Mouse (Mus musculus): ENCODE measurements around the gene Asap2.
"Not testable (repeated sequence)": the region's sequence is repeated elsewhere in the genome, so short reads cannot be mapped to it uniquely, and the experiment has no call there.

Asap2 gene

DNA sequence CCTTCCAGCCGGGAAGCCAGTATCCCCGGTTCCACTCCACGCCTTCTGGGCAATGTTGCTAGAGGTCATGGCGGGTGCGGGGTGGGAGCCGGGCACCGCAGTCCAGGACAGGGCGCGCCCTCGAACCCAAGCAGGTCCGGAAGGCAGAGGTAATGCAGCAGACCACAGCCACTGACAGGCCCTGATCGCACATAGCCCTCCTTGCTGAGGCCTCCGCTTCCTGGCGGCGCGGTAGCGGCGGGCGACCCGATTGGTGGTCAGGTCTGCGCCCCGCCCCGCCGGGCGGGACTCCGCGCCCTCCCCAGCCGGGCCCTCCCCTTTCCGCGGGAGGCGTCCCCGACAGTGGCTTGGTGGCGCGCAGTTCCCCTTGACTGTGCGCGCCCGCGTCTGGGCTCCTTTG is at the start of gene Asap2:
TSS of gene Asap2 (plus strand) at position 328 of the 400 bp plus-strand sequence.
- in situ Hi-C loops (cut with MboI, MseI), result loop anchor here (10.0 kb wide), 1 partner anchor 75 kb away; no protein-coding TSS in a partner anchor

DNA sequence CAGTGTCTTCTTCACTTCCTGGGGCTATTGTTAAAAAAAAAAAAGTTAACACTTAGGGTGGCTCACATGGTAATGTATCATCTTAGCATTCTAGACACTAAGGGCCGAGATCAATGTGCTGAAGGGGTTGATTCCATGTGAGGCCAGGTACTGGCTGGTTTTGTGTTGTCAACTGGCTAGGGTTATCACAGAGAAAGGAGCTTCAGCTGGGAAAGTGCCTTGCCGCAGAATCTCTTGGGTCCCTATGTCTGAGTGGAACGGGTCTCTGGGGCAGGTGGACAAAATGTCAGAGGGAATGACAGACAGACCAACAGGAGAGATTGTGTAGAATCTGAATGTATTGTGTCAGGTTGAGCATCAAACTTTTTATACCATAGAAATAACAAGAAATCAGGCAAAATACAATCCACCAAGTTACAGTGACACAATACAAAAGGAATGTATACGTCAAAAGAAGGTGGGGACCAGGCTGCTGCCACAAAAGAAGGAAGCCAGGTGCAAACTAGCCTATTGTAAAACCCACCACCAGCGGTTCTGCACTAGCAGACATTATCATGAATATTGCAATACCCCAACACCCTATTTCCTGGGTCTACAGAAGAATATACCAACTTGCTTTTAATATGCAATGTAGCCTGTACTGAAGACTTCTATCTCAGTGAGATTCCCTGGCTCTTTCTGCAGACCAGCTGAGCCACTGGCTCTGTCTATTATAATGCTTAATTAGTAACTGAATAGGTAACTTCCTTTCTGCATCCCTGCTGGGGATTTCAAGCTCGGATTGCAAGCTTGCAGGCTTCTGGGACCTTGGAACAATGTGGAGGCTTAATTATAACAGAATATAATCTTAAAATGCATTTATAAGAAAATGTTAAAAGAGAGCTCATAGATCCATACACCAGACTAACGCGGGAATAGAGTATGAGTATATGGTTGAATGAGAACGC is 42.9 kb upstream of the Asap2 start:
- in situ Hi-C loops (cut with MboI, MseI), result loop anchor here (5.0 to 10.0 kb wide), 2 partner anchors 373 to 1590 kb away; no protein-coding TSS in a partner anchor

DNA sequence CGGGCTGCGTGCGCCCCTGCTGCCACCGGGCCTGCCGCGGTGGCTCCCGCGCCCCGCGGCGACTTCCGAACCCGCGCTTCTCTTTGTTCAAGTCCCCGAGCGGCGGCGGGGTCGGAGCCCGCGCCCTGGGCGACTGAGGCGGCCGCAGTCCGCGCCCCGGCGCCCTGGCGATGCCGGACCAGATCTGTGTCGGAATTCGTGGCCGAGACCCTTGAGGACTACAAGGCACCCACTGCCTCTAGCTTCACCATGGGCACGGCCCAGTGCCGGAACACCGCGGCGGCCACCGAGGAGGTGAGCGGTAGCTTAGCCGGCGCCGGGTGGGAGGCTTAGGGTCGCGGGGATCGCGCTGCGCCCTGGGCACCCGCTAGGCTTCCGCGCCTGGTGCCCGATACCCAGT is 320 bp downstream of the Asap2 start:
- in situ Hi-C loops (cut with MboI, MseI), result loop anchor here (10.0 kb wide), 1 partner anchor 76 kb away; no protein-coding TSS in a partner anchor

DNA sequence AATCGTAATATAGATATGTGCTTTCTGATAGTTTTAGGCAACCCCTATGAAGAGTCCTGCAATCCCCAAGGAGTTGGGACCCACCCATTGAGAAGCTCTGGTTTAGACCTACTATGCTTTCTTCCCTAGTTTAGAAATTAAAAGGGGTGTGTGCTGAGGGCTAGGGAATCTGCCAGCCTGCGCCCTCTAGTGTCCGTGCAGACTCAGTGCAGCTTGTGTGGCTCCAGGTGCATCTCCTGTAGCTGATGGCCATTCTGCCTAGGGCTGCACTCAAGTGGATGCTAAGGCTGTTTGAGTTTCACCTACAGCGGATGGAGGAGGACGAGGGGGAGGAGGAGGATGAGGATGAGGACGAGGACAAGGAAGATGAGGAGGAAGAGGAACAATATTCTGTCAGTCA is 40.6 kb downstream of the Asap2 start:
- in situ Hi-C loops (cut with MboI, MseI), result not testable (repeated sequence)

DNA sequence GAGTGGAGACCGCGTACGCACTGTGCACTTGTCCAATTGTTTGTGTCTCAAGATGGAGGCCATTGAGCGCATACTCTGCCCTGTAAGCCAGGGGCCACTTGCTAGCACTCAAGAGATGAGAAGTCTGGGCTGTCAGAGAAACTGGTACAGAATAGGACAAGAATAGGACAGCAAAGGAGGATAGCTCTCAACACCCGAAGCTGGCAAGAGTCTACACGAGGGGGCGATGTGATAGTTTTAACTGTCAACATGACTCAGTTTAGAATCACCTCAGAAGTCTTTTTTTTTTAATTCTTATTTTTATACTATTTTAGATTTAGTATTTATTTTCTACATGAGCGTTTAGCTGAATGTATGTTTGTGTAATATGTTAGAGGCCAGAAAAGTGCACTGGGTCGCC is 56.5 kb downstream of the Asap2 start:
- in situ Hi-C loops (cut with MboI, MseI), result not testable (repeated sequence)

DNA sequence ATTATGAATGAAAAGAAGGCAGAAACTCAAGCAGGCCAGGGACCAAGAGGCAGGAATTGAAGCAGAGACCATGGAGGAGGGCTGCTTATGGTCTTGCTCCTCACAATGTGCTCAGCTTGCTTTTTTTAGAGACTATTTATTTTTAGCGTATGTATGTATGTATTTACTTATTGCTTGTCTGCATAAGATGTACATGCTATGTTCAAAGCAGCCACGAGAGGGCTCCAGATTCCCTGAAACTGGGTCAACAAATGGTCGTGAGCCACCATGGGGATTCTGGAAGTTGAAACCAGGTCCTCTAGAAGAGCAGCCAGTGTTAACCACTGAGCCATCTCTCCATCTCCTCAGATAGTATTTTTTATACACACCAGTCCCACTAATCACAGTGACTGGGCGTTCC is 85.5 kb downstream of the Asap2 start:
- in situ Hi-C loops (cut with MboI, MseI), result loop anchor here (10.0 kb wide), 1 partner anchor 539 kb away; no protein-coding TSS in a partner anchor

DNA sequence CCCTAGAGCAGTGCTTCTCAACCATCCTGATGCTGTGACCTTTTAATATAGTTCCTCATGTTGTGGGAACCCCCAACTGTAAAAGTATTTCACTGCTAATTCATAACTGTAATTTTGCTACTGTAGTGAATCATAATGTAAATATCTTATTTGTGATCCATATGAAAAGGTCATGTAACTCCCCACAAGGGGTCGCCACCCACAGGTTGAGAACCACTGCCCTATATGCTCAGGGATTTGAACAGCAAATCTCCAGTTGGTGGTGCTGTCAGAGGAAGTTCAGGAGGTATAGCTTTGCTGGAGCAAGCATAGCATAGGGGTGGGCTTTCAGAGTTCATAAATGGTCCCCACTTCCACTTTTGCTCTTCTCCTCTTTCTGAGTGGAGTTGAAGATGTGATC is 99.9 kb downstream of the Asap2 start:
- in situ Hi-C loops (cut with MboI, MseI), result not testable (repeated sequence)

DNA sequence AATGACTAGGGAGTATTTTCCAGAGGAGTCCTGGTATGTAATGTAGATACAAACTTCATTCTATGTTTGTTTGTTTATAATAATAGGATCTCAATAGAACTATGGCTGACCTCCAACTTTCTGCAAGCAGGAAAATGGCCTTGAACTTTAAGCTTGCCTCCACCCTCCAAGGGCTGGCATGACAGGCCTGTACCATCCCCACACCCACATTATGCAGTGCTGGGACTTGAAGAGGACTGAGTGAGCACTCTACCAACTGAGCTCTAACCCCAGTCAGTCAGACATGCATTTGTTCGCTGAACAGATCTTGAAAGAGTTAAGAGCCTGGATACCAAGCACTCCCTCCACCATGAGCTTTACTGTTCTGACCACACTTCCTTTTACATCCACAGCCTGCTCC is 102.2 kb downstream of the Asap2 start:
- in situ Hi-C loops (cut with MboI, MseI), result not testable (repeated sequence)

DNA sequence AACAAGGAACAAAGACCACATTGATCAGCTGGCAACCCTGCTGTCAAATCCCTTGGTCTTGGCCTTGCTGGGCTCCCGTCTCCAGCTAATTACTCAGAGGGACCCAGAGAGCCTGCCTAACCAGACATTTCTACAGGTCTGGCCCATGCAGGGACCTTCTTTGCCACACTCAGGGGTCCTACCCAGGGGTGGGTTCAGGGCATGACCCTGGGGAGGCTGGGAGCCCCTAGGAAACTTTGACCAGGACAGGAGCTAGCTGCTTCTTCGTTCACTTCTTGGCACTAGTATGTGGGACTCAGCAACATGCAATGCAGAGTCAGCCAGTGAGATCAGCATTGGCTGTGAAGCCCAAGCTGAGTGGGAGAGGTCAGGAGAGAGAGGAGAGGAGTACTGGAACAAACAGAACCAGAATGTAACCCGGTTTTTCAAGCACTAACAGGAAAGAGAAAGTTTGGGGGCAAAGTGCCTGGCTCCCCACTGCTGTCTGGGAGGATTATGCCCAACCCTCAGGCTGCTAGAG is 107.6 kb downstream of the Asap2 start:
- in situ Hi-C loops (cut with MboI, MseI), result not testable (repeated sequence)

DNA sequence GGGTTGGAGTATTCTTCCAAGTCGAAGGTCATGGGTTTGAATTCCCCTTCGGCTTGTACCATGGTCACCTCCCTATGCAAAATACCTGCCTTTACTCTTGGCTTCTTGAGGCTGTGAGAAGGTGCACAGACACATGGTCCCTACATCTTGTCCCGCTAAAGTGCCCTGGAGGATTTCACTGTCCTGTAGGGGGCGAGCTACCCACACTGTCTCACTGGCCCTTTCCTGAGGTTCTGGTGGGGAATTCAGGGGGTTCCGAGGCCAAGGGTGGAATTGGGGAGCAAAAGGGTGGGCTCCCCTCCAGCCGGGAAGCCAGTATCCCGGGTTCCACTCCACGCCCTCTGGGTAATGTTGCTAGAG is 120.8 kb downstream of the Asap2 start:
- in situ Hi-C loops (cut with MboI, MseI), result not testable (repeated sequence)

DNA sequence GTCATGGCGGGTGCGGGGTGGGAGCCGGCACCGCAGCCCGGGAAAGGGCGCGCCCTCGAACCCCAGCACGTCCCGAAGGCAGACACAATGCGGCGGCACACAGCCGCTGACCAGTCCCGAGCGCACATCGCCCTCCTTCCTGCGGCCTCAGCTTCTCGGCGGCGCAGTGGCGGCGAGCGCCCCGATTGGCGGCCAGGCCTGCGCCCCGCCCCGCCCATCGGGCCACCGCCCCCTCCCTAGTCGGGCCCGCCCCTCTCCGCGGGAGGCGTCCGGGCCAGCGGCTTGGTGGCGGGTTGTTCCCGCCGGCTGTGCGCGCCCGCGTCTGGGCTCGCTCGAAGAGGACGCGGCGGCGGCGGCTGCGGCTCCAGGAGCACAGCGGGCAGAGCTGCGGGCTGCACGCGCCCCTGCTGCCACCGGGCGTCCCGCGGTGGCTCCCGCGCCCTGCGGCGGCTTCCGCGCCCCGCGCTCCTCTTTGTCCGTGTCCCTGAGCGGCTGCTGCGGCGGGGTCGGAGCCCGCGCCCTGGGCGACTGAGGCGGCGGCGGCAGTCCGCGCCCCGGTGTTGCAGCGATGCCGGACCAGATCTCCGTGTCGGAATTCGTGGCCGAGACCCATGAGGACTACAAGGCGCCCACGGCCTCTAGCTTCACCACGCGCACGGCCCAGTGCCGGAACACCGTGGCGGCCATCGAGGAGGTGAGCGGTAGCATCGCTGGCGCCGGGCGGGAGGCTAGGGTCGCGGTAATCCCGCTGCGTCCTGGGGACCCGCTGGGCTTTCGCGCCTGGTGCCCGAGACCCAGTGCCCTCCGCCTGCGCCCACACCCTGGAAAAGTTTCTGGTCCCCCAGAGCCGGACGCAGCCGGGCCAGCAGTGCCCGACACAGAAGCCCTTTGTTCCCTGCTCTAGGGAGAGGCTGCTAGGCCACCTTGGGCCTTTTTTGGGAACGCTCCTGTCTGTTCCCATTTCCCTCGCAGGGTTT is 121.5 kb downstream of the Asap2 start:
- in situ Hi-C loops (cut with MboI, MseI), result no loop called here

DNA sequence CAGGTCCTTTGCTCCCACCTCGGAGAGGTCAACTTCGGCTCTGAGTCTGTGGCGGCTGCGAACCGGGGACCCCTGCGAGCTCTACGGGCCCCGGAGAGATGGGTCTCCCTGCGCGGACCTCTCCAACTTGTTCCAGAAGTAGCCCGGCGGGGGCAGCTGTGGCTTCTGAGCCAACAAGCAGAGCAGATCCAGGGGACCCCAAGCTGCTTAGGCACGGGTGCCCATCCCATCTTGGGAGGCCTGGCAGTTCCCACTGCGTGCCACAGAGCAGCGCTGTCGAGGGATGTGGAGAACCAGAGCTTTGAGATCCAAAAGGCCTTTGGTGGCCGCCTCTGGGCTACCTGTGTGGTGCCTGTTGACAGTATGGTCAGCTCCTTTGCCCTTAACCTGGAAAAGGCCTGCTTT is 122.2 kb downstream of the Asap2 start:
- in situ Hi-C loops (cut with MboI, MseI), result no loop called here

DNA sequence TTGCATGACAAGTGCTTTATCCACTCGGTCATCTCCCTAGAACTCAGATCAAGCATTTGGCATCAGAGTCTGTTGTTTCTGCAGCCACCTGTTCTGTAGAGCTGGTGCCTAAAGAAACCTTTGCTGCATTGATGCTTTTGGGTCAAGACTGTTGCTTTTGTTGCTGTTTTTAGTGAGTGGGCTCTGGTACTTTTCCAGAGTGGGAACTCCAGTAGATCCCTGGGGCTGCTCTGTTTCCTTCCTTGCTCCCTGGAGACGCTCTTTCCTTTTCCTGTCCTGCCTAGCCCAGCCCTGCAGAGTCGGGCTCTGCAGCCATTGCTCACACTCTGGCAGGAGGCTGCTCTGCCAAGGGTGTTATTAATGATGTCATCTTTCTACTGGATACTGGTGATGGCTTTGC is 129.2 kb downstream of the Asap2 start:
- in situ Hi-C loops (cut with MboI, MseI), result no loop called here

DNA sequence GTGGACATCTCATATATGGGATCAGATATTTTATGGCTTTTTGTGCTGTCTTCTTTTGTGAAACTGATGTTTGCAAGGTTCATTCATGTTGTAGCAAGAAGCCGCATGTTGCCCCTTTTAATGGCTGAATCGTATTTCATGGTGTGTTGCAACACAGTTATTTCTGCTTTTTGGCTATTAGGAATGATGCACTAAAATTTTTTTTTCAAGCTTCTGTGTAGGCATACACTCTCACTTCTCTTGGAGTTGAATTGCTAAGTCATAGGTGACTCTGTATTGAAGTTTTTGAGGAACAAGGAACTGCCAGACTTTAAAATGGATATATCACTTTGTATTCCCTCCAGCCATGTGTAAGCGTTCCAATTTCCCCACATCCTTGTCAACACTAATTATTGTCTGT is 132.6 kb downstream of the Asap2 start:
- in situ Hi-C loops (cut with MboI, MseI), result no loop called here

DNA sequence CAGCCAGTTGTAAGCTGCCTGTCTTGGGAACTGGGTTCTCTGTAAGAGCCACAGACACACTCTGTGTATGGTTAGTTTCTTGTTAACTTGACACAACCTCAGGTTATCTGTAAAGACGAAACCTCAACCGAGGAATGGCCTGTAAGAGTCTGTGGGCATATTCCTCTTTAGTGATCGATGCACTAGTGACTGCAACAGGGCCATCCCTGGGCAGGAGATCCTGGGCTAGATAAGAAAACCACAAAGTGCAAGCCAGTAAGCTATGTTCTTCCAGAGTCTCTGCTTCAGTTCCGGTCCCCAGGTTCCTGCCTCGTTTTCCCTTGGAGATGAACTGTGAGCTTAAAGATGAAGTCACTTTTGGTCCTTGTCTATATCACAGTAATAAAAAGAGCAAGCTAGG is 133.4 kb downstream of the Asap2 start:
- in situ Hi-C loops (cut with MboI, MseI), result no loop called here

DNA sequence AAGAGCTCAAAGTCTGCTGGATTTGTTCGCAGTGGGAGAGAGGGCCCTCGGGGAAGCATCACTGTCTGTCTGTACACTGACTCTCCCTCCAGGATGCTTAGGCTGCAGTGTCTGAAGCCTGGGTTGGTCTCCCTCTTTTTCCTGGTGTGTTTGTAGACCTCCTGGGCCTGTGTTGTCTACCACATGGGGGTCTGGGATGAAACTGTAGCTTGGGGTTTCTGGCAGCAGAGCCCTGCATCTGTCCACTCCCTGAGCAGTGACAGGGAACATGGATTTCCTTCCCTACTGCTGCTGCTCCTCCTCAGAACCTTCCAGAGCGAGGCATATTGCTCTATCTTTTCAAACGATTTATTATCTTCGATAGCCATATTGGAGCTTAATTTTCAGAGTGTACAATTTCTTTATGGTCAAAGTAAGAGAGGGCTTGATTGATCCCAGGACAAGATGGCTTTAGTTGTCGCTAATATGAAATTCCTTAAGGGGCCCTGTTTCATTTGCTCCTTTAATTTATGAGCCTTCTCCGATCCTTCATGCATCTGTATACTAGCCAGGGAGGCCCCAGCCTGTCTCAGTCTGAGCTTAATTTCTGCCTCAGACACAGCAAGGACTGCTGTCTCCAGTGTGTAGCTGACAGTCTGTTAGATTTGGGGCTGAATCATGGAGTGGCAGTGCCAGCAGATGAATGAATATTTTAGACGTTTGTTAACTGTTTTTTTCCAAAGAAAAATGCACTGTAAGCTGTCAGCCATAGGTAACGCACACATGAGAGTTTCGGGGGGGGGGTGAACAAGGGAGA is 135.6 kb downstream of the Asap2 start:
- in situ Hi-C loops (cut with MboI, MseI), result no loop called here

DNA sequence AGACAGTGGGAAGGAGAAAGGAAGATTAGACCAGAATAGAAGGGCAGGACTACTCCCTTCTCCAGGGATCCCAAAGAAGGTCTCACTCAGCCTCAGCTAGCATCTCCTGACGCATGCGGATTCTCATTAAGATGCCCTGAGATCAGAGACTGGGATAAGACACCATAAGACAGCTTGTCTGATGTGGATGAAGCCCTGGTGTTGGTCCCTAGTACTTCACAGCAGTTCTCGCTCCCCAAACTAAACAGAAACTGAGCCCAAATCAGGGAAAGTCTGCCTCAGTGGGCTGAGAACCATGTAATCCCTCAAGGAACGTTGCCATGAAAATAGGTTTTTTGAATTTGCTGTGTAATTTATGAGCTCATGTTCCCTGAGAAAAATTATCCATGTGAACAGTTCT is 136.3 kb downstream of the Asap2 start:
- in situ Hi-C loops (cut with MboI, MseI), result no loop called here

DNA sequence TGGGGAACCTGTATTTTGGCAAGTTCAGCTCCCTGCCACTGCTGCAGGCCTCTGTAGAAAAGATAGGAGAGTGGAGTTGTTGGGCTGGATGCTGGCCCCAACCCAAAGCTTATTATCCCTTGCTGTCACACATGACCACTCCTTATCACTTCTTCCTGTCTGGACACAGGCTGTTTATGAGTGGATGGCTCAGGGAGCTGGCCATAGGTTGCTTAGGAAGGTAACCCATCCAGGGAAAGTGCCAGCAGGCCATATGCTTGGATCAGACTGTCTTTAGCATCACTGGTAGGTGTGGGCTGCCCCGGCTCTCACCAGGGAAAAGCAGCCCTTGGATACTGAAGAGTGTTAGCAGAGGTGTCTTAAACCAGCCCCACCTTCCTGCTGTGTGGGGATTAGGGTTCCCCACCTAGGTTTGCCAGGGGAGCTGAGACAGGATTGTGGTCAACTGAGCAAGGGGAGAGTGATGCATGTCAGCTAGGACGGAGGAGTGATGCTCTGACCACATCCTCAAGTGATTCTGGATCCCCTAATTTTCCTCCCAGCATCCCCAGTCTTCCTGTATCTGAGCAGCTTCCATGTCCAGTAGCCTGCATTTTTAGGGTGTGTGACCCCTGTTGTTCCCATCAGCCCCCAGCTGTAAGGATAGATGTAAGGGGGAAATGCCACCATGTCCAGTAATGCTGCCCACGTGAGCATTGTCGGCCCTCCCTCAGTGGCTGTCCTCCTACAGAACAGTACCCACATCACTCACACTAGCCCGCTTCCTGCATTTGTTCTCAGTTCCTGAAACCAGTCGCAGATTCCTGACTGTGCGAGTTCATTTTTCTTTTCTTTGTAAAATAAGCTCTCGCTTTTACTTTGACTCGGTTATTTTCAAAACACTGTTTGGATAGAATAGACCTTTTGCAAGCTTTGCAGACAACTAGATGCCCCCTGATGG is 138.9 kb downstream of the Asap2 start:
- in situ Hi-C loops (cut with MboI, MseI), result no loop called here

DNA sequence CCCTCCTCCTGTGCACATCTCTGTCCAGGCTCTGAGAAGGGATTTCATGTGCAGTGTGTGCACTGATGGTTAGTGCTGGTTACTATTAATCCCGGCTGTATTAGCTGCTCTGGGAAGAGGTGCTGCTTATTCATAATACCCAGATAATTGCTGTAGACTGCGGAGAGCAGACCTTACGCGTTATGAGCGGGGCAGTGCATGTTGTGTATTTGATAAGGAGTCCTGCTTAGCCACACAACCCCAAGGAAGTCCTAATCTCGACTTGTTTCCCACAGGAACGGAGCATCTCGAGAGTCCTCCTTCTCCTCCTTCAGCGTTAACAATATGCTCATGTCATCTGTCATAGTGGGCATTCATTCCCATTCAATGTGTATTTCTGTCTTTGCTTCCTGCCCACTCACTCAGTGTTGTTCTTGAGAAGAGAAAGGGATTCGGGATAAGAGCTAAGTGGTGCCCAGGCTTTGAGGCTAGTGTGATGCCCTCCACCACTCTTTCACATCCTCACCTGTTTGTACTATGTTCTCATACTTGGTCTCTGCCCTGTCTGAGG is 140.1 kb downstream of the Asap2 start:
- in situ Hi-C loops (cut with MboI, MseI), result no loop called here

DNA sequence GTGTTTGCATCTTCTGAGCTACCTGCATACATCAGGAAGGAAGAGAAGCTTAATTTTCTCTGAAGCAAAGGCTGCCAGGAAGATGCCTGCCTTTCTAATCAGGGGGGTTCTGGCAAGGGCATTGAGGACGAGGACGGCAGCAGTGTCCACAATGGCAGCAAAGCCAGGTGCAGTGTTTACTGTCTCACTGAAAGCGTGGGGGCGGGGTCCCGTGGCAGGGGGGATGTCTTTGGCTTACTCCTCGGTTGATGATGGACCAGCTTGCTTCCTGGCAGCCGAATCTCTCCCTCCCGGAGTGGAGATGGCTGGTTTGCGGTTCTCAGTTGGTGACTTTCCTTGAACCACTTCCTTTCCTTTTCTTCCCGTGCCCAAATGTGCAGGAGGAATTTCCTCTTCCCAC is 142.3 kb downstream of the Asap2 start:
- in situ Hi-C loops (cut with MboI, MseI), result no loop called here
